Mouse (Mus musculus): Measurements from ENCODE around the gene Entpd8. TPM values are rescaled to one million over a fixed set of nuclear protein-coding genes. Genes with fewer than 3 reads are reported as not detected.

Gene Entpd8
- polyA plus RNA-seq, 1 experiment from 2014 or later, result 5.3 TPM

Small RNA genes lying within 50 kb of the gene (microRNA-seq; reads per million reads assigned to microRNA genes)
- gene Gm24328 (not detected), gene Mir7664 (not detected)

Other genes with a start within 250 kb of the Entpd8 start
- 13.4 and 13.8 TPM in 2 replicates for gene Ehmt1, start 160.7 kb upstream of the Entpd8 start, polyA plus RNA-seq (2015; fragmentation: Nextera tagmentation; extraction: Ambion mirVana)
- gene Arrdc1, start 145.1 kb upstream of the Entpd8 start, polyA plus RNA-seq (2015; fragmentation: Nextera tagmentation; extraction: Ambion mirVana), result 17.5 and 18.6 TPM in 2 replicates
- gene Zmynd19, start 130.5 kb upstream of the Entpd8 start, polyA plus RNA-seq (2015; fragmentation: Nextera tagmentation; extraction: Ambion mirVana), result 9.8 and 10.7 TPM in 2 replicates
- gene Dph7, start 117.9 kb upstream of the Entpd8 start, polyA plus RNA-seq (2015; fragmentation: Nextera tagmentation; extraction: Ambion mirVana), result 8.0 and 8.3 TPM in 2 replicates
- gene Mrpl41, start 105.2 kb upstream of the Entpd8 start, polyA plus RNA-seq (2015; fragmentation: Nextera tagmentation; extraction: Ambion mirVana), result 62.6 and 69.8 TPM in 2 replicates
- gene Pnpla7, start 104.3 kb upstream of the Entpd8 start, polyA plus RNA-seq (2015; fragmentation: Nextera tagmentation; extraction: Ambion mirVana), result 12.2 and 13.5 TPM in 2 replicates
- 8.3 and 9.7 TPM in 2 replicates for gene Nsmf, start 25.9 kb upstream of the Entpd8 start, polyA plus RNA-seq (2015; fragmentation: Nextera tagmentation; extraction: Ambion mirVana)
- 0.94 and 0.98 TPM in 2 replicates for gene Noxa1, start 14.8 kb downstream of the Entpd8 start, polyA plus RNA-seq (2015; fragmentation: Nextera tagmentation; extraction: Ambion mirVana)
- gene Nrarp, start 100.5 kb downstream of the Entpd8 start, polyA plus RNA-seq (2015; fragmentation: Nextera tagmentation; extraction: Ambion mirVana), result 2.1 and 2.4 TPM in 2 replicates
- gene Tor4a, start 116.6 kb downstream of the Entpd8 start, polyA plus RNA-seq (2015; fragmentation: Nextera tagmentation; extraction: Ambion mirVana), result 6.2 and 6.8 TPM in 2 replicates
- 35.9 and 40.6 TPM in 2 replicates for gene Nelfb, start 131.2 kb downstream of the Entpd8 start, polyA plus RNA-seq (2015; fragmentation: Nextera tagmentation; extraction: Ambion mirVana)
- not detected in 2 replicates for gene Stpg3, start 134.3 kb downstream of the Entpd8 start, polyA plus RNA-seq (2015; fragmentation: Nextera tagmentation; extraction: Ambion mirVana)
- gene Fam166a, start 138.4 kb downstream of the Entpd8 start, polyA plus RNA-seq (2015; fragmentation: Nextera tagmentation; extraction: Ambion mirVana), result 1.0 TPM in 1 of 2 replicates, not detected in the other
- 695 and 769 TPM in 2 replicates for gene Tubb4b, start 144.4 kb downstream of the Entpd8 start, polyA plus RNA-seq (2015; fragmentation: Nextera tagmentation; extraction: Ambion mirVana)
- gene Slc34a3, start 154.1 kb downstream of the Entpd8 start, polyA plus RNA-seq (2015; fragmentation: Nextera tagmentation; extraction: Ambion mirVana), result not detected in 2 replicates
- gene Rnf224, start 156.5 kb downstream of the Entpd8 start, polyA plus RNA-seq (2015; fragmentation: Nextera tagmentation; extraction: Ambion mirVana), result not detected in 2 replicates
- 0.31 and 0.59 TPM in 2 replicates for gene Rnf208, start 162.0 kb downstream of the Entpd8 start, polyA plus RNA-seq (2015; fragmentation: Nextera tagmentation; extraction: Ambion mirVana)
- 0.14 TPM in 1 of 2 replicates, not detected in the other for gene Cysrt1, start 162.1 kb downstream of the Entpd8 start, polyA plus RNA-seq (2015; fragmentation: Nextera tagmentation; extraction: Ambion mirVana)
- gene AL732309.1, start 166.6 kb downstream of the Entpd8 start, polyA plus RNA-seq (2015; fragmentation: Nextera tagmentation; extraction: Ambion mirVana), result 1.7 and 1.9 TPM in 2 replicates
- gene Tmem203, start 175.1 kb downstream of the Entpd8 start, polyA plus RNA-seq (2015; fragmentation: Nextera tagmentation; extraction: Ambion mirVana), result 11.9 and 12.5 TPM in 2 replicates
- gene Tprn, start 182.3 kb downstream of the Entpd8 start, polyA plus RNA-seq (2015; fragmentation: Nextera tagmentation; extraction: Ambion mirVana), result 3.9 and 5.4 TPM in 2 replicates
- gene Ssna1, start 192.1 kb downstream of the Entpd8 start, polyA plus RNA-seq (2015; fragmentation: Nextera tagmentation; extraction: Ambion mirVana), result 116 and 124 TPM in 2 replicates
- 41.7 and 45.0 TPM in 2 replicates for gene Anapc2, start 192.2 kb downstream of the Entpd8 start, polyA plus RNA-seq (2015; fragmentation: Nextera tagmentation; extraction: Ambion mirVana)
- gene Tmem210, start 207.8 kb downstream of the Entpd8 start, polyA plus RNA-seq (2015; fragmentation: Nextera tagmentation; extraction: Ambion mirVana), result not detected in 2 replicates
- not detected in 2 replicates for gene Lrrc26, start 209.6 kb downstream of the Entpd8 start, polyA plus RNA-seq (2015; fragmentation: Nextera tagmentation; extraction: Ambion mirVana)
- not detected in 2 replicates for gene Grin1, start 238.9 kb downstream of the Entpd8 start, polyA plus RNA-seq (2015; fragmentation: Nextera tagmentation; extraction: Ambion mirVana)